Mouse (Mus musculus): Measurements from ENCODE around the gene Casp14. TPM values are rescaled to one million over a fixed set of nuclear protein-coding genes. Genes with fewer than 3 reads are reported as not detected.

Casp14 gene
- polyA plus RNA-seq (2016; fragmentation: Nextera tagmentation; extraction: Ambion mirVana), result not detected in 2 replicates

DNA sequence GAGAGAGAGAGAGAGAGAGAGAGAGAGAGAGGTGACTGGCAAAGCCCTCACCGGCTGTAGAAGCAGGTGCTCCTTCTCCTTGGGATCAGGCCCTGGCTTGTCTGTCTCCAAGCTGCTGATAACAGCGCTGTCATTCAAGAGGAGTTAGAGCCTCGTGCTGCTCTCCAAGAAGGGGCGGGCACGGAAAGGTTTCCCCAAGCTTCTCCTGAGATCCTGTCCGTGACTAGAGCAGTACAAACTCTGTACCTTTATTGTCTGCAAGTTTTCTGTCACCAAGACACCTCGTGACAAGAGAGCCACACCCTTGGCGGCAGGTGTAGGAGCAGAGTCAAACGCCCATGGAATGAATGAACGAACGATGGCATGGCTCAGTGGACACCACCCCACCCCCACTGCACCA is at the start of gene Casp14:
TSS of gene Casp14 (minus strand) at position 239 of the 400 bp plus-strand sequence.
- no peaks in the 10 kb centered on the region for H3K9me3 ChIP-seq
- no peak within 1 kb of the TSS for H3K27ac ChIP-seq
- H3K4me3 ChIP-seq, result no peak within 1 kb of the TSS
- no peaks in the 10 kb centered on the region for H3K27me3 ChIP-seq (ENCODE audit: insufficient read depth, poor library complexity, severe bottlenecking)
- no peaks in the 10 kb centered on the region for H3K36me3 ChIP-seq
- H3K4me1 ChIP-seq, result no peaks in the 10 kb centered on the region
- peak; percentile 60 for DNase-seq (ENCODE audit: low spot score)
- WGBS, result 47% methylated on average over 11 of the region's 11 CpGs

DNA sequence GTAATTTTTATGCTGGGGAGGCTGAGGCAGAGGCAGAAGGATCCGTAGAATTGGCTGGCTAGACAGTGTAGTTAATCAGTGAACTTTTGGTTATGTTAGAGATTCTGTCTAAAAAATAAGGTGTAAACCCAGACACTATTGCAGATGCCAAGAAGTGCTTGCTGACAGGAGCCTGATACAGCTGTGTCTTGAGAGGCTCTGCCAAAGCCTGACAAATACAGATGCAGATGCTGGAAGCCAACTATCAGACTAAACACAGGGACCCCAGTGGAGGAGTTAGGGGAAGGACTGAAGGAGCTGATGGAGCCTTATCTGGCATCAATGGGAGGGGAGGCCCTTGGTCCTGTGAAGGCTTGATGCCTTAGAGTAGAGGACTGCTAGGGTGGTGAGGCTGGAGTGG is 47.5 kb upstream of the Casp14 start:
- H3K36me3 ChIP-seq, result no peaks in the 10 kb centered on the region
- H3K27ac ChIP-seq, result no peak overlapping the region
- no peak for DNase-seq (ENCODE audit: low spot score)
- WGBS, result 59% methylated on average over 1 of the region's 1 CpGs
- no peaks in the 10 kb centered on the region for H3K9me3 ChIP-seq
- H3K4me3 ChIP-seq, result no peak overlapping the region
- no peaks in the 10 kb centered on the region for H3K27me3 ChIP-seq (ENCODE audit: insufficient read depth, poor library complexity, severe bottlenecking)
- no peaks in the 10 kb centered on the region for H3K4me1 ChIP-seq

DNA sequence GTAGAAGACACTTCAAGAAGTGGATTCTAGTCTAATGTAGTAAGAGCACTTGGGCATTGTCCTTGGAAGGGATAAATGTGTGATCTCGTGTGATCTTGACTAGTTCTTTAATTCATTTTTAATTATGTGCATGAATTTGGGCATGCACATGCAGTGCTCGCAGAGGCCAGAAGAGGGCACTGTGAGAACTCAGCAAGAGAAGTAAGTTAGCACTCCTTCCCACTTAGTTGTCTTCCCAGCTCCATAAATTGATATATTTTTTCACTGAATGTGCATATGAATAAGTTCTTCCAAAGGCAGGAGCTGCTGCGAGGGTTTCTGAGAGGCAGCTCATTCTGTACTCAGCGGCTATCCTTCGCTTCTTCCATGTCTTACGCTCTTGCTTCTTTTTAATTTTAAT is 37.9 kb upstream of the Casp14 start:
- Histone ChIP-seq H3K36me3 (no peaks in the 10 kb centered on the region), H3K4me3 (no peak overlapping the region), H3K27me3 (ENCODE audit: insufficient read depth, poor library complexity, severe bottlenecking) (peaks cover 4% of the 10 kb centered on the region; the same call in 1 of the 2 replicates), H3K27ac (no peak overlapping the region), H3K9me3 (no peaks in the 10 kb centered on the region), H3K4me1 (0 out of 2 replicates have a peak, but pooled peaks cover 4% of the 10 kb centered on the region)
- 40% methylated on average over 6 of the region's 6 CpGs for WGBS
- DNase-seq (ENCODE audit: low spot score), result no peak

- DNase-seq (ENCODE audit: low spot score), result peak; percentile 85
- Histone ChIP-seq H3K36me3 (no peaks in the 10 kb centered on the region), H3K9me3 (no peaks in the 10 kb centered on the region), H3K27ac (peak within 1 kb of the TSS; percentile 81), H3K4me3 (peak within 1 kb of the TSS; percentile 70), H3K4me1 (peaks cover 5% of the 10 kb centered on the region; the same call in 1 of the 2 replicates), H3K27me3 (ENCODE audit: insufficient read depth, poor library complexity, severe bottlenecking) (peaks cover 24% of the 10 kb centered on the region)
- WGBS, result 1% methylated on average over 60 of the region's 61 CpGs
Observed at GRCm38 (mm10) chr10:78752452-78753191, 34.5 kb upstream of the Casp14 start, which contains the start of gene Ccdc105. Ccdc105 (minus strand) TSS chr10:78753065.

- H3K4me1 ChIP-seq, result peaks cover 10% of the 10 kb centered on the region
- H3K9me3 ChIP-seq, result no peaks in the 10 kb centered on the region
- DNase-seq (ENCODE audit: low spot score), result peak; percentile 57
- H3K4me3 ChIP-seq, result no peak overlapping the region
- peaks cover 24% of the 10 kb centered on the region for H3K27me3 ChIP-seq (ENCODE audit: insufficient read depth, poor library complexity, severe bottlenecking)
- no peak overlapping the region for H3K27ac ChIP-seq
- no peaks in the 10 kb centered on the region for H3K36me3 ChIP-seq
- 88% methylated on average over 6 of the region's 6 CpGs for WGBS
Observed at GRCm38 (mm10) chr10:78748946-78749345, 30.9 kb upstream of the Casp14 start.

- WGBS, result 72% methylated on average over 13 of the region's 13 CpGs
- Histone ChIP-seq H3K27me3 (ENCODE audit: insufficient read depth, poor library complexity, severe bottlenecking) (peaks cover 24% of the 10 kb centered on the region), H3K4me1 (peaks cover 10% of the 10 kb centered on the region), H3K9me3 (no peaks in the 10 kb centered on the region), H3K4me3 (no peak overlapping the region), H3K36me3 (no peaks in the 10 kb centered on the region), H3K27ac (no peak overlapping the region)
- DNase-seq (ENCODE audit: low spot score), result peak; percentile 63
Observed at GRCm38 (mm10) chr10:78748161-78748560, 30.1 kb upstream of the Casp14 start.

GRCm38 (mm10) chr10:78747035-78747721 is 29.1 kb upstream of the Casp14 start:
- Histone ChIP-seq H3K27ac (no peak overlapping the region), H3K9me3 (no peaks in the 10 kb centered on the region), H3K27me3 (ENCODE audit: insufficient read depth, poor library complexity, severe bottlenecking) (peaks cover 22% of the 10 kb centered on the region), H3K4me1 (peaks cover 7% of the 10 kb centered on the region), H3K4me3 (peak overlapping the region; percentile 54), H3K36me3 (no peaks in the 10 kb centered on the region)
- DNase-seq (ENCODE audit: low spot score), result peak; percentile 75
- WGBS, result 2% methylated on average over 27 of the region's 27 CpGs

DNA sequence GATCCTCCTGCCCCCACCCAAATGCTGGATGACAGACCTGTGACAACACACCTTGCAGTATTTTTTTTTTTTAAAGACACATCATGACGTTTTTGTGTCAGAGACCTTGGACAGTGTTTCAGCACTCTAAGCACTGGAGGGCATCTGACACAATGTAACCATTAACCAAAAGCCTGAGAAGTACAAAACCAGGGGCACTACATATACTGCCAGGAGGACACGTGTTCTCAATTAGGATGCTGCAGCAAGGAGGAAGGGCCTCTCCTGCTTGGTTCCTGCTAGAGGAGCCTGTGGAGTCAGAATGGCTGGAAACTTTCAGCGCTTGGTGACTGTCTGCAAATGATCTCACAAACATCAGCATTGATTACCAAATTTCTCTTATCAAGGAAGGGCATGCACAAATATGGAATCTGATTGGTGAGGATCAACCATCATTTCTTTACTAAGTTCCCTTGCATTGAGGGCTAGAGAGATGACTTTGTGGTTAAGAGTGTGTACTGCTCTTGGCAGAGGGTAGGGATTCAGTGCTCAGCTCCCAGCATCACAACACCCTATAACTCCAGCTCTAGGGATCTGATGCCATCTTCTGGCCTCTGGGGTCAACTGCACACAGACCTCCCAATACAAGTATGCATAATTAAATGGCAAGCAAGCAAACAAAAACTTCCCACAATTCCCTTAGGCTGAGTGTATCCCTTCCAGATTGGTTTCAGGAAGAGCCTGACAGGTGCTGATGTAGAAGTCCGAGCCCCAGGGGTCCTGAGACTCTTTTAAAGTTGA is 27.5 kb upstream of the Casp14 start:
- Histone ChIP-seq H3K4me1 (peaks cover 6% of the 10 kb centered on the region), H3K9me3 (no peaks in the 10 kb centered on the region), H3K27ac (no peak overlapping the region), H3K36me3 (no peaks in the 10 kb centered on the region), H3K27me3 (ENCODE audit: insufficient read depth, poor library complexity, severe bottlenecking) (peaks cover 16% of the 10 kb centered on the region), H3K4me3 (no peak overlapping the region)
- WGBS, result 57% methylated on average over 4 of the region's 4 CpGs
- peak; percentile 28 for DNase-seq (ENCODE audit: low spot score)

DNA sequence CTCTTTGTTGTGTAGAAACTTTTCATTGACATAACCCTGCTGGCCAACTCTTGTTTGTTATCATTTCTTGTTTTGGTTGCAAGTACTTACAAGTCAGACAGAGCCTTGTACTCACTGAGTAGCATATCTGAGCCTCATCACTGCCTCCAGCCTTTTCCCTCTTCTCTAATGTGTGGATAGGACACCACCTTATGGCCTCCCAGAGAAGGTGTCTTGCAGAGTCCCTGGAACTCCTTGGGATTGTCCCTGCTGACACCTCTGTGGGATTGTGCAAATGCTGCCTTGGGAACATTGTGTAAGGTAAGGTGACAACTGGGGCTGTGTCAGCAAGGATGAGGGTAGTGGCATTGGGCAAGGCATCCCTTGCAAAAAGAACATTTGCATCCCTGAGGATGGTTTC is 25.6 kb upstream of the Casp14 start:
- peaks cover 9% of the 10 kb centered on the region for H3K27me3 ChIP-seq (ENCODE audit: insufficient read depth, poor library complexity, severe bottlenecking)
- no peaks in the 10 kb centered on the region for H3K9me3 ChIP-seq
- H3K4me1 ChIP-seq, result peaks cover 6% of the 10 kb centered on the region
- DNase-seq (ENCODE audit: low spot score), result peak; percentile 33
- H3K27ac ChIP-seq, result no peak overlapping the region
- H3K4me3 ChIP-seq, result no peak overlapping the region
- H3K36me3 ChIP-seq, result no peaks in the 10 kb centered on the region

- peak; percentile 58 for DNase-seq (ENCODE audit: low spot score)
- 63% methylated on average over 4 of the region's 4 CpGs for WGBS
- no peaks in the 10 kb centered on the region for H3K27me3 ChIP-seq (ENCODE audit: insufficient read depth, poor library complexity, severe bottlenecking)
- no peaks in the 10 kb centered on the region for H3K36me3 ChIP-seq
- no peak overlapping the region for H3K4me3 ChIP-seq
- H3K4me1 ChIP-seq, result no peaks in the 10 kb centered on the region
- no peaks in the 10 kb centered on the region for H3K9me3 ChIP-seq
- no peak overlapping the region for H3K27ac ChIP-seq
Observed at GRCm38 (mm10) chr10:78739821-78740220, 21.7 kb upstream of the Casp14 start.

DNA sequence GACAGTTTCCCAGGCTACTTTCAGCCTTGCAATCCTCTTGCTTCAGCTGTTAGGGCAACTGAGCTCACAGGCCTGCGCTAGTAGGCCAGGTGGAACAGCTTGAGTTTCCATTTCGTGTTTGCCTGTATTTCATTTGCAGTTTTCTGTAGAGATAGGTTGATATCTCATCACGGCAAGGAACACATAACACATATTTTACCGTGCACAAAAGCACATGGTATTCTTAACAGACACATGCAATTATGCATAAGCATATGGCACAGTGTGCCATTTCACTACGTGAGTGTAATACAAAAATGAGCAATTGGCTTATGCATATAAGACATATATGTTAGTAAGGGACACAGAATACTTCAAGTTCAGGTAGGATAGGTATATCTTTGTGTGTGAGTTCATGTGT is 9.8 kb upstream of the Casp14 start:
- Histone ChIP-seq H3K27me3 (ENCODE audit: insufficient read depth, poor library complexity, severe bottlenecking) (no peaks in the 10 kb centered on the region), H3K4me3 (no peak overlapping the region), H3K9me3 (no peaks in the 10 kb centered on the region), H3K4me1 (no peaks in the 10 kb centered on the region), H3K27ac (no peak overlapping the region), H3K36me3 (no peaks in the 10 kb centered on the region)
- WGBS, result 79% methylated on average over 5 of the region's 5 CpGs
- no peak for DNase-seq (ENCODE audit: low spot score)

- H3K27ac ChIP-seq, result no peak overlapping the region
- no peaks in the 10 kb centered on the region for H3K27me3 ChIP-seq (ENCODE audit: insufficient read depth, poor library complexity, severe bottlenecking)
- no peaks in the 10 kb centered on the region for H3K36me3 ChIP-seq
- H3K9me3 ChIP-seq, result no peaks in the 10 kb centered on the region
- H3K4me3 ChIP-seq, result no peak overlapping the region
- no peaks in the 10 kb centered on the region for H3K4me1 ChIP-seq
- 76% methylated on average over 3 of the region's 3 CpGs for WGBS
- DNase-seq (ENCODE audit: low spot score), result no peak
Observed at GRCm38 (mm10) chr10:78727035-78727434, 8.9 kb upstream of the Casp14 start.

- 45% methylated on average over 2 of the region's 2 CpGs for WGBS
- H3K9me3 ChIP-seq, result no peaks in the 10 kb centered on the region
- no peaks in the 10 kb centered on the region for H3K27me3 ChIP-seq (ENCODE audit: insufficient read depth, poor library complexity, severe bottlenecking)
- no peak overlapping the region for H3K4me3 ChIP-seq
- no peak for DNase-seq (ENCODE audit: low spot score)
- H3K27ac ChIP-seq, result no peak overlapping the region
- no peaks in the 10 kb centered on the region for H3K36me3 ChIP-seq
- no peaks in the 10 kb centered on the region for H3K4me1 ChIP-seq
Observed at GRCm38 (mm10) chr10:78723416-78723815, 5.3 kb upstream of the Casp14 start.

All from heart, embryonic 10.5 days (tissue).